Mouse (Mus musculus): ENCODE results near the gene Tcf20.

GRCm38 (mm10) chr15:83036089-83036488 lies 48.4 kb upstream of the Tcf20 start:
- TF ChIP-seq CTCF (IDR thresholded peaks at IDR 0.05; ENCODE audit: control insufficient read depth, insufficient read depth, insufficient read length) (no peak), MAX (IDR thresholded peaks at IDR 0.05) (no peak)
